In the genomic region with DNA sequence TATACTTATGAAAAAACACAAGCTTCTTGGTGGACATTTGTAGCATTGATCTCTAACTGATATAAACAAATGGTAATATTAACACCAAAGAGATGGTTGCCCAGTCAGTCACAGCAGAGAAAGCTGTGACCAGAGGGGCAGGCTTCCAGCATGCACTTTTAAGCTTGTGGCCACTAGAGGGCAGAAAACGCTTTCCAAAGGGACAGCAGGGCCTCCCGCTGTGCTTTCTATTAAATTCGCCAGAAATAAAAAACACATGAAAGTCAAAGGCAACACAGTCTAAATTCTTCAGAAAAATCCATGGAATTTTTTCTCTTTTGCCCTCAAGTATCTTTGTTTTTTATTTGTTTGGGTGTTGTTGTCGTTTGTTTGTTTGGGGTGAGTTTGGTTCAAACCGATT, we compare ENCODE assay signal across 8 mouse cellular contexts. TPM values are rescaled to one million over a fixed set of nuclear protein-coding genes. Genes with fewer than 3 reads are reported as not detected.
DNase-seq lines count a peak whose midpoint lies in the region; ATAC-seq and TF ChIP-seq lines count a peak whose summit lies in the region.

No protein-coding gene starts in this region.

- no peaks in the 10 kb centered on the region for H3K36me3 ChIP-seq in heart, embryonic 16.5 days (ENCODE audit: control insufficient read depth, insufficient read depth)
- no peaks in the 10 kb centered on the region for H3K36me3 ChIP-seq in liver, embryonic 14.5 days (replicated peaks; ENCODE audit: control insufficient read depth, insufficient read depth, low read depth)
- H3K36me3 ChIP-seq in neural tube, embryonic 14.5 days (ENCODE audit: control insufficient read depth, insufficient read depth, low read length): no peaks in the 10 kb centered on the region

- ATAC-seq in CD4-positive, CD25-positive, alpha-beta regulatory T cell, adult 4 months: peak; percentile 81
- peak; percentile 63; the same call in 1 of the 2 replicates for ATAC-seq in heart, embryonic 16.5 days (replicated peaks; ENCODE audit: extremely low read depth, insufficient read depth, low FRiP score)
- no peak for ATAC-seq in liver, embryonic 14.5 days (ENCODE audit: insufficient read depth)
- peak; percentile 74 for ATAC-seq in neural tube, embryonic 14.5 days (ENCODE audit: low read depth)

- 0 out of 2 replicates have a peak, but pooled peaks cover 2% of the 10 kb centered on the region for H3K27me3 ChIP-seq in heart, embryonic 16.5 days (ENCODE audit: control insufficient read depth, insufficient read depth, low read length)
- no peaks in the 10 kb centered on the region for H3K27me3 ChIP-seq in liver, embryonic 14.5 days (ENCODE audit: control insufficient read depth, insufficient read depth, low read length)
- no peaks in the 10 kb centered on the region for H3K27me3 ChIP-seq in neural tube, embryonic 14.5 days (ENCODE audit: control insufficient read depth, insufficient read depth, low read length)

- no peak overlapping the region for H3K27ac ChIP-seq in embryonic fibroblast, embryonic 13.5 days (ENCODE audit: insufficient read depth, low read length)
- no peak overlapping the region for H3K27ac ChIP-seq in heart, embryonic 16.5 days (ENCODE audit: low read length)
- H3K27ac ChIP-seq in liver, embryonic 14.5 days: no peak overlapping the region
- H3K27ac ChIP-seq in neural tube, embryonic 14.5 days (ENCODE audit: low read depth, low read length): no peak overlapping the region

- no peak for TF ChIP-seq EP300 in liver, embryonic 14.5 days (IDR thresholded peaks at IDR 0.05; ENCODE audit: low read depth)

- H3K4me1 ChIP-seq in embryonic fibroblast, embryonic 13.5 days (ENCODE audit: control insufficient read depth, insufficient read depth, low read length): no peaks in the 10 kb centered on the region
- peaks cover 3% of the 10 kb centered on the region for H3K4me1 ChIP-seq in heart, embryonic 16.5 days (ENCODE audit: control insufficient read depth, insufficient read depth, low read length)
- no peaks in the 10 kb centered on the region for H3K4me1 ChIP-seq in liver, embryonic 14.5 days (replicated peaks; ENCODE audit: control insufficient read depth in 2 of 2, insufficient read depth in 2 of 2, low read length in 1 of 2)
- H3K4me1 ChIP-seq in neural tube, embryonic 14.5 days (ENCODE audit: control insufficient read depth, insufficient read depth, low read length): peaks cover 3% of the 10 kb centered on the region; the same call in 1 of the 2 replicates

- peak; percentile 66; the same call in 1 of the 2 replicates for TF ChIP-seq CTCF in embryonic fibroblast, embryonic 13.5 days (IDR thresholded peaks at IDR 0.05; ENCODE audit: borderline replicate concordance, insufficient read depth, low read length)
- peak; percentile 82 for TF ChIP-seq CTCF in liver, embryonic 14.5 days (IDR thresholded peaks at IDR 0.05; ENCODE audit: low read depth)

- peak overlapping the region; percentile 25; the same call in 1 of the 2 replicates for H3K9ac ChIP-seq in heart, embryonic 16.5 days (ENCODE audit: low read length)
- no peak overlapping the region for H3K9ac ChIP-seq in liver, embryonic 14.5 days (replicated peaks)
- no peak overlapping the region for H3K9ac ChIP-seq in neural tube, embryonic 14.5 days (replicated peaks; ENCODE audit: low read depth, low read length)

- no peak overlapping the region for H3K4me3 ChIP-seq in embryonic fibroblast, embryonic 13.5 days (ENCODE audit: insufficient read depth, low read length)
- H3K4me3 ChIP-seq in heart, embryonic 16.5 days (ENCODE audit: low read length): peak overlapping the region; percentile 37
- no peak overlapping the region for H3K4me3 ChIP-seq in liver, embryonic 14.5 days (ENCODE audit: insufficient read depth in 1 of 2, low read depth in 2 of 2, low read length in 2 of 2)
- H3K4me3 ChIP-seq in neural tube, embryonic 14.5 days (ENCODE audit: low read depth, low read length): no peak overlapping the region

- DNase-seq in brain, adult 2 months (ENCODE audit: low read depth, low spot score): peak; percentile 94
- peak; percentile 71 to 83 for DNase-seq in kidney, postnatal 25 days
- DNase-seq in liver, embryonic 14.5 days (ENCODE audit: low read depth in 3 of 3, low spot score in 3 of 3): peak; percentile 18 to 32 (median 20)
- DNase-seq in testis, postnatal 14 days (ENCODE audit: low spot score): peak; percentile 64

- peak overlapping the region; percentile 84 for H3K4me2 ChIP-seq in heart, embryonic 16.5 days (ENCODE audit: low read depth, low read length)
- H3K4me2 ChIP-seq in liver, embryonic 14.5 days (ENCODE audit: low read depth): peak overlapping the region; percentile 27
- H3K4me2 ChIP-seq in neural tube, embryonic 14.5 days (ENCODE audit: low read depth, low read length): peak overlapping the region; percentile 26; the same call in 1 of the 2 replicates

- TF ChIP-seq POLR2A in embryonic fibroblast, embryonic 13.5 days (IDR thresholded peaks at IDR 0.05; ENCODE audit: low read depth, low read length): no peak

- H3K9me3 ChIP-seq in heart, embryonic 16.5 days (replicated peaks; ENCODE audit: control insufficient read depth, low read length): peaks cover 2% of the 10 kb centered on the region; the same call in 1 of the 2 replicates
- no peaks in the 10 kb centered on the region for H3K9me3 ChIP-seq in liver, embryonic 14.5 days (ENCODE audit: control insufficient read depth, low read length)
- no peaks in the 10 kb centered on the region for H3K9me3 ChIP-seq in neural tube, embryonic 14.5 days (ENCODE audit: control insufficient read depth, low read length)

- WGBS in heart, embryonic 16.5 days: 13% methylated on average over 5 of the region's 5 CpGs
- 29% methylated on average over 5 of the region's 5 CpGs for WGBS in liver, embryonic 14.5 days (ENCODE audit: insufficient replicate concordance)
- WGBS in neural tube, embryonic 14.5 days: 16% methylated on average over 5 of the region's 5 CpGs

RNA-seq across cellular contexts. Expression of a gene that starts 55.1 kb away (rescaled TPM):
- polyA plus RNA-seq in CD4-positive, CD25-positive, alpha-beta regulatory T cell, adult 4 months (2017; shearing (Covaris generic)): not detected
- polyA plus RNA-seq in embryonic fibroblast, embryonic 13.5 days (2011; ENCODE audit: insufficient read length, low read depth, missing spikeins): 7.6 and 9.0 TPM in 2 replicates
- 5.4 and 8.2 TPM in 2 replicates for polyA plus RNA-seq in heart, embryonic 16.5 days (2015; fragmentation: Nextera tagmentation; extraction: Ambion mirVana)
- polyA plus RNA-seq in liver, embryonic 14.5 days (2012; rRNA removed): 0.52 and 0.71 TPM in 2 replicates
- polyA plus RNA-seq in liver, embryonic 14.5 days (2014; fragmentation: Nextera tagmentation; extraction: Ambion mirVana): 0.72 and 1.0 TPM in 2 replicates
- polyA plus RNA-seq in neural tube, embryonic 14.5 days (2014; fragmentation: Nextera tagmentation; extraction: Ambion mirVana): 3.1 and 4.0 TPM in 2 replicates

Comparison
In these comparisons a context has a peak if more than half of its experiments do, and no peak if none do; other contexts are left out.
1. DNase-seq: peak in every context shown above with its lines; median percentile 94 in brain, adult 2 months; 77 in kidney, postnatal 25 days; 64 in testis, postnatal 14 days; 20 in liver, embryonic 14.5 days.
2. H3K4me2 ChIP-seq: peak in every context shown above with its lines; median percentile 84 in heart, embryonic 16.5 days; 27 in liver, embryonic 14.5 days; 26 in neural tube, embryonic 14.5 days.